Mouse (Mus musculus) B cell, adult 62 days (primary cell): ENCODE measurements around the gene Nmral1. TPM values are rescaled to one million over a fixed set of nuclear protein-coding genes. Genes with fewer than 3 reads are reported as not detected.

Source experiments
- total RNA-seq: library from RNA; stranded (reverse); gene quantifications from 4 replicates; pipeline ENCODE4 v1.2.4, GENCODE M21; 2023

Nmral1 gene
- 7.2 to 9.4 TPM (median 8.8 TPM) in 4 replicates for total RNA-seq

GRCm38 (mm10) chr16:4718753-4719518 is at the start of gene Nmral1:
Nmral1 (minus strand) TSS chr16:4719356.

GRCm38 (mm10) chr16:4725780-4726527 is 6.8 kb upstream of the Nmral1 start, which contains the start of gene Hmox2:
Hmox2 (plus strand) TSS chr16:4726361.

GRCm38 (mm10) chr16:4679121-4680018 is 39.8 kb downstream of the Nmral1 start, which contains the start of gene Coro7:
Coro7 (minus strand) TSS chr16:4679777.

Other genes starting within 250 kb of the Nmral1 start
- gene Srl, start 177.5 kb downstream of the Nmral1 start, total RNA-seq = 0.70 to 3.8 TPM (median 1.9 TPM) in 4 replicates
- 10.2 to 12.4 TPM (median 11.8 TPM) in 4 replicates for gene Tfap4, start 159.5 kb downstream of the Nmral1 start, total RNA-seq
- gene Glis2, start 124.6 kb downstream of the Nmral1 start, total RNA-seq = not detected in 4 replicates
- 39.3 to 51.4 TPM (median 47.8 TPM) in 4 replicates for gene Pam16, start 94.4 kb downstream of the Nmral1 start, total RNA-seq
- gene Vasn, start 79.4 kb downstream of the Nmral1 start, total RNA-seq = 0.19 to 0.33 TPM (median 0.21 TPM) in 3 of 4 replicates, not detected in the other
- gene Dnaja3, start 79.4 kb downstream of the Nmral1 start, total RNA-seq = 29.3 to 35.2 TPM (median 31.8 TPM) in 4 replicates
- gene Coro7, start 39.6 kb downstream of the Nmral1 start, total RNA-seq = 220 to 267 TPM (median 233 TPM) in 4 replicates
- 40.7 to 48.4 TPM (median 43.7 TPM) in 4 replicates for gene Hmox2, start 7.0 kb upstream of the Nmral1 start, total RNA-seq
- 68.9 to 73.7 TPM (median 70.7 TPM) in 4 replicates for gene Cdip1, start 70.9 kb upstream of the Nmral1 start, total RNA-seq
- not detected in 4 replicates for gene 4930562C15Rik, start 116.1 kb upstream of the Nmral1 start, total RNA-seq
- gene Ubald1, start 161.0 kb upstream of the Nmral1 start, total RNA-seq = 197 to 217 TPM (median 212 TPM) in 4 replicates
- 144 to 166 TPM (median 161 TPM) in 4 replicates for gene Mgrn1, start 166.9 kb upstream of the Nmral1 start, total RNA-seq
- gene Nudt16l1, start 219.4 kb upstream of the Nmral1 start, total RNA-seq = 42.4 to 49.5 TPM (median 47.0 TPM) in 4 replicates
- gene Anks3, start 244.8 kb upstream of the Nmral1 start, total RNA-seq = 67.2 to 87.4 TPM (median 79.3 TPM) in 4 replicates